Mouse (Mus musculus) layer of hippocampus, adult 9-10 months (tissue): ENCODE results near the gene Ttc7.
"Not testable (repeated sequence)": the region's sequence is repeated elsewhere in the genome, so short reads cannot be mapped to it uniquely, and the experiment has no call there.

Experiments
- DNase-seq: peaks from one replicate; pipeline ENCODE4 v3.0.0; 2022; ENCODE audit warnings: low spot score

Gene Ttc7

DNA sequence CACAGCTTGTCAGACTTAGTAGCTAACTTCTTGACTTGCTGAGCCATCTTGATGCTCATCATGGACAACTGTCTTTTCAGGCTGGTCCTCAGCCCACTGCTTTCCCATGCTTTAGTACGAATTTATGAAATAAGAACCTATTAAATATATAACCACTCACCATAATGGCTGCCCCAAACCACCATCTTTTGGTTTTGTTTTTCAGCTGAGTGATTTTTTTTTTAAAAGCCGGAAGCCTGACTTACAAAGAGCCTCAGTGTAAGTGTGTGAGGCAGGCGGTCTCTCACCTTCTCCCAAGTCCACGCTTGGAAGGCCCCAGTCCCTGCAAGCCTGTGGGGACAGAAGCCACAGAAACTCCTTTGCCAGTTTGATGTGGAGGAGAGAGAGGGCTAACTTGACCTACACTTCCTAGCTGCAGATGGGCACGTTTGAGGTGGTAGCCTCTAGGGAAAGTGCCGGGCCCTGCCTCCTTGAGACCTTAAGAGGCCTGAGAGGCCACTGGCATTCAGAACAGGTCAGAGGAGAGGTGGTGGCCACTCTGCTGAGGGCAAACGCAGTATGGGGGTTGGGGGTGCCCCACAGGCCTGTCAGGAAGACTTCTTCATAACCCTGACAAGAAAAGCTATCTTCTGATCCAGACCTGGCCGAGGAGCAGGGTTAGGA lies 3.9 kb downstream of the Ttc7 start:
- DNase-seq, result no peak

DNA sequence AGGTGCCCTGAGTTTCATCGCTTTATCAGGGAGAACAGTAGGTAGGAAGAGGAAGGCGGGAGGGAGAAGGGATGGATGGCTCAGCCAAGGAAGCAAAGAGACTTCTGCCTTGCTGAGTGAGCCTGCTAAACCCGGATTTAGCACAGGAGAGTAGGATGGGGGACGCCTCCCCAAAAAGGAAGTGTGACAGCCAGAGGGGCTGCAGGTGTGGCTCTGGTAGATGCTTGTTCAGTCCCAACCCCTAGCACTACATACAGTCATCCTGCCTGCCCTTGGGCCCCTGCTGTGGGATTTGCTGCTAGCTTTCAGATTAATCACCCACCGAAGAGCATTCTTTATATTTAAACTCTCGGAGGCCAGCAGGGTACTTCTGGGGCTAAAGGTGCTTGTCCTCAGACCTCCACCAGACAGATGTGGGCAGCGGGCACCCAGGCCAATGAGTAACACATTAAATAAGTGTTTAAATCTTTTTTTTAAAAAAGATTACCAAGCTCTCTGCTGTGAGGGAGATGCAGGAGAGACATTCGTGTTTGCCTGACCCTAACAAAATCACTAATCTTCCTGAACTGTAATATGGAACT lies 4.6 kb downstream of the Ttc7 start:
- DNase-seq, result no peak

DNA sequence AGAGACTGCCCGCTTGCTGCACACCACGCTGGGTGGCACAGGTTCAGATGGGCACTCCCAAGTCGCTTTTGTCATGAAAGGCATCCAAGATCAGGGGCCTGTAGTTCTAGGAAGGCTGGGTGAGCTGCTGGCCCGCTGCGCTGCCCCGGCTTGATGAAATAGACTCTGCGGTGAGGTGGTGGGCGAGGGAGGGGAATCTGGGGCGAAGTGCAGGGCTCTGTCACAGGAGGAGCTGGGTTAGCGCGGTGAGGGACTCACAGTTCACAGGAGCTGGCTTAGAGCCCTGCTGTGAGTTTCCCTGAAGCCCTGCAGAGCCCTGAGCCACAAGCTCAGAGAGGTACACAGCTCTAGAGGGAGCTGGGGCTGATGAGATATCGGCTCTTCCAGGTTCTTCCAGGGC lies 5.4 kb downstream of the Ttc7 start:
- DNase-seq, result no peak

DNA sequence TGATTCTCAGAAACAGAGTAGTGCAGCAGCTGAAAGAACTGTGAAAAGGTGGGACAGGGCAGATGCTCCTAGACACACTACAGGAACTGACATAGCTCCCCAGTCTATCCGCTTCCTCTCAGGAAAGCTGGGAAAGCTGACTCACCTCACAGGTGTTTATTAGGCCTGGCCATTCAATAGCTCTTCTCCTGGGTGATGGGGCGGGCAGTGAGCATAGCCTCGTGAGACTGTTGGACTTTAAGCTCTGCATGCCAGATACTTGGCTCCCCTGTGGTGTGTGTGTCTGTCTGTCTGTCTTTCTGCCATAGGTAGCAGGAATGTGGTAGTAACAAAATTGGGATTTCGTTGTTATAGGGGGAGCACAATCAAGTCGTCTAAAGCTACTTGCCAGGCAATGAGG lies 6.7 kb downstream of the Ttc7 start:
- DNase-seq, result no peak

DNA sequence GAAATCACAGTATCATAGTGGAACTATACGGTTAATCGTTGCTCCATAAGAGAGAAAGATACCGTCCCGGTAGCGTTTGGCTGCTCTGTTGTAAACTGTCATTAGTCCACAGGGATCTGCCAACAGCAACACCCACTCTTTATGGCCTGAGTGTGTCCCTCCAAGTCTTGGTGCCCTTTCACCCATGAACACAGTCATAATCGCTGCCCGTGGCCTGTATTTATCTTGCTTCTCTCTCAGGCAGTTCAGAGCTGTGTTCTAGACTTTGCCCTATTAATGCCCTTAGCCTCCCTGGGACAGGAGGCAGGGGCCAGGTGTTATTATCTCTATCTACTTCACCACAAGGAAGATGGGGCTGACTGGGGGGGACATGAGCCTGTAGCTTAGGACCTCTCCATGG lies 8.4 kb downstream of the Ttc7 start:
- DNase-seq, result no peak

DNA sequence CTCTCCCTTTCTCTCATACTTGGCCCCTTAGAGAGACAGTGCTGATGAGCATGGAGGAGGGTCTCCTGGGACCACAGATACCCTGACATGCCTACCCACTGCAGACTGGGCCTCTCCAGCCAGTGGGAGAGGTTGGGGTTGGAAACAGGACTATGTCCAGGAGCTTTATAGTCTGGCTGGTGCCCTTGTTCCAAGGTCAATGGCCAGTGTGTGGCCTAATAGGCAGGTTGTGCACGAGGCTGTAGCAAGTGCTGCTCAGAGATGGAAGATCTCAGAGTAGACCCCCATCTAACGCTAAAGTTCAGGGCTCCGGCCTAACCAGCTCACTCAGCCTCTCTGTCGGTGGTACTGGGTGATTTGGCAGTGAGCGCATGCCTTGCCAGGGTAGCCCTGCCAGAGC lies 9.1 kb downstream of the Ttc7 start:
- no peak for DNase-seq

DNA sequence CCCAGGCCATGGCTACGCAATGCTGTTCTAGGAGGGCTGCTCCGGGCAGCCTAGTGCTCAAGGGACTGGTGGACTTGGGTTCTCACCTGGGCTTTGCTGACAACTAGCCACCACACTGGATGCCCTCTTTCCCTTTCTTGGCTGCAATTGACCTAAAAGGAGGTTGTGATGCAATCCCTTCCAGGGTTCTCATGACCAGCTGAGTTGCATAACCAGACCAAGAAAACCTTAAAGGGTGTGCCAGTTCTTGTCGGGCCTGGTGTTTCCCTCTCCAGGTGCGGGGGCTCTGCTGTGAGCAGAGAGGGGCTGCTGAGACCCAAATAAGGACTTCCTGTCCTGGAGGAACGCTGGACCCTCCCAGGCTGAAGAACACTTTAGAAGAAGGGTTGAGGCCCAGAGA lies 10.4 kb downstream of the Ttc7 start:
- no peak for DNase-seq

DNA sequence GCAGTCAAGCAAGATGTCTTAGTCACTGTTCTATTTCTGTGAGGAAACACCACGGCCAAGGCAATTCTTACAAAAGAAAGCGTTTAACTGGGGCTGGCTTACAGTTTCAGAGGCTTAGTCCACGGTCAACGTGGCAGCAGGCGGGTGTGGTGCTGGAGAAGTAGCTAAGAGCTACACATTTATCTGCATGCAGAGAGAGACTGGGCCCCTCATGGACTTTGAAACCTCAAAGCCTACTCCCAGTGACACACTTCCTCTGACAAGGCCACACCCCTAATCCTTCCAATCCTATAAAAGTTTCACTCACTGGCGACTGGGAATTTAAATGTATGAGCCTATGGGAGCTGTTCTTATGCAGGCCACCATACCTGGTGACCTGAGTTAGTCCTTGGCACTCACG lies 13.1 kb downstream of the Ttc7 start:
- DNase-seq, result no peak

DNA sequence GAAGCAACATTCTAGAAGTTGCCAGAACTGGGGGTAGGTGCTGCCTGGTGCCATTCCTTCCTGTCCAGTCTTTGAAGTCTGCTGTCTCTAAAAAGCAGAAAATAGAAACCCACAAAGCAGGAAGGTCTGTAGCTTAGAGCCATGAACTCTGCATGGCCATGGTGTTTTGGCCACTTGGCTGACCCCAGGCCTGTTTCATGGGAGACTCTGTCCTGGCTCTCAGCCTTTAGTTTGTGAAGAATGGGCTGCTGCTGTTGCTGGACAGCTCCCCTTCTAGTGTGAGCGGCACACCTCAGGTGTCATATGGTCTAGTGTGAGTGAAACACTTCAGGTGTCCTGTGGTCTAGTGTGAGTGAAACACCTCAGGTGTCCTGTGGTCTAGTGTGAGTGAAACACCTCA lies 14.0 kb downstream of the Ttc7 start:
- not testable (repeated sequence) for DNase-seq

DNA sequence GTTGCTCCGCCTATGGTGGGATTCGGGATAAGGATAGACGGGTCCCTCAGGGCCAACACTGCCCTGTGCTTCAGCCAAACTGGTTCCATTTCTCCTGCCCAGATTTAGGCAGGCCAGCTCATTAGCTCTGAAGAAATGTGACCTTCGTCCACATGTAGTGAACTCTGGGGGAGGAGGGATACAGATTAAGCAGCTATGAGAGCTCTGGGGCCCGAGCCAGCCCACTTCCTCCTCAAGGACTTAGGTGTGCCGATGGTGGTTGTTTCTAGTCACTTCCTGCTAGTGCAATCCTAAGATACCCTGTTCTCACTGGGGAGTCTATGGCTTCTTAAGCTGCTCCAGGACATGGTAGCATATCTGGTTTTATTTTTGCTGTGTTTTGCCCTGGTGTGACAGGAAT lies 16.3 kb downstream of the Ttc7 start:
- DNase-seq, result no peak

DNA sequence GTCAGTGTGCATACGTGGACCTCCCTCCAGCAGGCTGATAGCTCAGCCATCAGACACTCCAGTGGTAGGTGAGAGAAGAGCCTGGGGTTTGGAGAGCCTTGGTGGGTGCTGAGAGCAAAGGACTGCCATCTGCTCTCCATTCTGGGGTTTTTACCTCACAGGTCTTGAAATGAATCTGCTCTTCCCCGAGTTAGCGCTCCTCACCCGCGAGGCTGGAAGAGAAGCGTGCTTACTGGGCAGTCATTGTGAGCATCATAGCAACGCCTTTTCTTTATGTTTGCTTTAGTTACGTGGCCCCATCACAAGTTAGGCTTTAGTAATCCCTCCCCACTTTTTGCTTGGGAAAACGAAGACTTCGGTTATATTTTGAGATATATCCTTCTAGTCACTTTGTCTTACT lies 17.7 kb downstream of the Ttc7 start:
- DNase-seq, result no peak

DNA sequence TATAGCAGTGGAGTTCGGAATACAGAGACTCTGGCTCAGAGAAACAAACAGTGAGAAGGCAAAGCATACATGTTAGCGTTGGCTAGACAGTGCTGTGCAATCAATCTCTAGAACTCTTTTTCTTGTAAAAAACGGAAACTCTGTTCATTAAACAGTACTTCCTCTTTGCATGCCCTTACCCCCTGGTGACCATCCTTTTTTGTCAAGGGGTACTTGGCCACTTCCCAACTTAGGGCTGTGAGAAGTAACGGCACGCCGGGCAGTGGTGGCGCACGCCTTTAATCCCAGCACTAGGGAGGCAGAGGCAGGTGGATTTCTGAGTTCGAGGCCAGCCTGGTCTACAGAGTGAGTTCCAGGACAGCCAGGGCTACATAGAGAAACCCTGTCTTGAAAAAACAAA lies 18.9 kb downstream of the Ttc7 start:
- DNase-seq, result not testable (repeated sequence)

DNA sequence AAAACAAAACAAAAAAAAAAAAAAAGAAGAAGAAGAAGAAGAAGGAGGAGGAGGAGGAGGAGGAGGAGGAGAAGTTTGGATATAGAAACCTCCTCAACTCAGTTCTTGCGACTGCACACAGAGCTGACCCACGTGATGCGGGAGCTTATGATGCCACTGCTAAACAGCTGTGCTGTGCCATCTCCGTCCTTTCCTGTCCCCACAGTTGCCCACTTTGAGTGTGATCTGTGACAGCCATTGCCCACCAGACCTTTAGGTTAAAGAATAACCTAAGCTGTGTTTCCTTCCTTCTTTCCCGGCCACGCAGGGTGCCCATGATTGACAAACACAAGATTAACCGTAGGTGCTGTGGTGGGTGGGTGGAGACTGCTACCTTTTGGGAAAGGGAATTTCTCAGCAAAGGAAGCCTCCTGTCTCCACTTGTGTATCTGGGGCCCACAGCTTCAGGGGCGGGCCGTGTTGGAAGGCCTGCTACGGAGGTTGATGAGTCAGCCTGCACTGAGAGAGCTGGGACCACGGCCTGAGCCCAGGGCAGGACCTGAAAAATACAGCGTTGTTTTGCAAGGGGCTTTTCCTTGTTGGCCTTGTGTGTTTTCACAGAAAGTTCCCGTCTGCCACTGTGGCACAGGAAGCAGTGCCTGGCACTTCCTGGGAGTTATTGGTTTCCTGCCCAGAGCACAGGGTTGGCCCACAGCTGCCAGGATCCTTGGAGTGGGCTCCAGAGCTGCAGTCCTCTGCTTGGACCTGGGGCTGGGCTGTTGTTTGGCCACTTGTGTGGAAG lies 19.5 kb downstream of the Ttc7 start:
- no peak for DNase-seq

DNA sequence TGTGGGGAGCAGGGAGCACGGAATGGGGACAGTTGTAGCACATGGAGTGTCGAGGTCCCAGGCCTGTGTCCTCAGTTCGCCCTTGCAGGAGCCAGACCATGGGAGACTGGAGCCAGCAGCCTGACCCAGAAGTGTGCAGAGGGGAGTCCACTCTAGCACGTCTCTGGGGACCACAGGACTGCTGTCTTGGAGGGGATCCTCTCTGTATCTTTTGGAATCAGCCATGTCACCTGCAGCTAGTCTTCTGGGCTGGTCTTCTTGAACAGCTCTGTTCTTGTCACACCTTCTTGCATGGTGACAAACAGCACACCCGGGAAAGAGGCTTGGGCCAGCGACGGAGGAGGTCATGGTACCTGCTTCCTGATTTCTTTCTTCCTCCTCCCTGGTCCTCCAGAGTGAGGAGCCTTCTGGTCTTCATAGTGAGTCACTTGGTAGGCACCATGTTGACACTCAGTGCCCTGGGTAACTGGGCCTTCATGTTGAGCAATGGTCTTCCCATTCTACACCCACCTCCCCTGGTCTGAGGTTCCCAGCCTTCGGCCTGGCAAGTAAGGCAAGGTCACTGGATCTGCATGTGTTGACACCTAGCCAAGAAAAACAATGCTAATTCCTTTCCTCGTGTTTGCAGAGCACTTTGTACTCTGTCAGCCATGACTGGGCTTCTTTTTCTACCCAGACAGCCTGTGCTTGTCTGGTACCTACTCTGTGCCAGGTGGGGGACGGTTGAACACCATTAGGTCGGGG lies 21.6 kb downstream of the Ttc7 start:
- DNase-seq, result no peak

DNA sequence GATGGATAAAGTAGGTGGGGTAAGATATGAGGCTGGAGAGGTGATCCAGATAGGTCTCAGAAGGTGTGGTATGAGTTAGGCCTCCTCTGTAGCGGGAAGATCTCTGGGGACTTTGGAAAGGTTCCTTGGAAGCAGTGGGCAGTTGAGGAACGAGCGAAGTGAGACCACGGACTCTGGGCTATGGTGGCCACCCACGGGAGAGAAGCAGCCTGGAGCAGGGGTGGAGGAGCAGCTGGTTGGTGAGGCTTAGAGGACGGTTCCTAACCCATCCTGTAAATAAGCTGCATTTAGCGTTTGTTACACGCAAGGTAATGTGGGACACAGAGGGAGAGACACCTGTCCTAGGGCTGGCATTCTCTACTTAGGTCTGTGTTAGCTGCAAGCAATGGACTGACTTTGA lies 22.4 kb downstream of the Ttc7 start:
- no peak for DNase-seq

DNA sequence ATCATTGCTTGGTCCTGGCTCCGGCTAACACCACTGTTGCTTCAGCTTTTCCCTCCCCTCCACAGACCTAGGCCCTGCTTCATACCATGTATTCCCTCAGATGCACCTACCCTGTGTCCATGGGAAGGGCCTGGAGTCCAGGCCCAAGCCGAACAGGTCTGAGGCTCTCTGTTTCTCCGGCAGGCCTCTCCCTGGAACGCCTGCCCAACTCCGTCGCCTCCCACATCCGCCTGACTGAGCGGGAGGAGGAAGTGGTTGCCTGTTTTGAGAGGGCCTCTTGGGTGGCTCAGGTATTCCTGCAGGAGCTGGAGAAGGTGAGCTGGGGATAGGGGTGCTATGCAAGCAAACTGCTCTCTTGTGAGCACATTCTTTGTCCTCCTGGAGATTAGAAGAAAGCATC lies 24.1 kb downstream of the Ttc7 start:
- no peak for DNase-seq

DNA sequence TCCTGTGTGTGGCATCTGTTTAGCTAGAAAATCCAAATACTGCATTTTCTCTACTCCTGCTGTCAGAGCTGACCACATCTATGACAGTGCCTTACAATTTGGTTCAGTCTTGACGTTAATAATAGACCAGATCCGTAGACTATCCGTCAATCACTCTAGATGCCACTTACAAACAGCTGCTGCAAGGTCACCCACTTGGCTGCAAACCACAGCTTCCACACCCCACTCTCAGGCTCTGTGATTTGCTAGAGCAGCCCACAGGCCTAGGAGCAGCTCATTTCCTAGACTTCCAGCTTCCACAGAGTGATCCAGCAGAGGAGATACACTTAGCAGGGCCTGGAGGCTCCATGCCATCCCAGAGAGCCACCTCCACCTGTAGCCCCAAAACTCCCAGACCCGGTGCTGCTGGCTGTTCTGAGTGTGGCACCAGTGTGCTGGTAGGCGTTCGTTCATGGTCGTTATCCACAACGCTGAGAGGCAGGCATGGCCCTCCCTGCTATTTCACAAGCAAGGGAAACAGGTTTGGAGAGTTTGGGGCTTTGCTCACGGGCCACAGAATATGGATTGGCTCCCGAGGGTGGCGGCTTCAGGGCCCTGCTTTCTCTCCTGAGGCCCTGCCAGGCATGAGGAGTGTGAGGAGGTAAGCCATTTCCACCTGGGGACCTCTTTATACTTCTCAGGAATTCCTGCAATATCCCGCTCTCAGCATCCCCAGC lies 26.5 kb downstream of the Ttc7 start:
- no peak for DNase-seq

DNA sequence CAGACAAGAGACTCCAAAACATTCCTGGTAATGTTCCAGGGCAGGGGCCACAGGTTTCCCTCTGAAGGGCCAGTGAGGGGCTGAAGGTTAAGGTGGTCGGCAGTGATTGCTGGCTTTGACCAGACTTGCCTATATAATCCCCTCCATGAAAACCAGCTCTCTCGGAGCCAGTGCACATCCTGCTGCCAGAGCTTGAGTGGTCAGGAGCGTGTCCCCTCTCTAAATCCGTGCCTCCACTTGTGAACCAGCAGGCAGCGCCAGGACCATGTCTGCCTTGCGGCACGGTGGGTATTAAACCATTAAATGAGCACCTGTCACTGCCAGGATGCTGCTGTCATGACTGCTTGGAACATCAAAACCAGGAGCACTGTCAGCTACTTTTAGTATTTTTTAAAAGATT lies 27.8 kb downstream of the Ttc7 start:
- no peak for DNase-seq

DNA sequence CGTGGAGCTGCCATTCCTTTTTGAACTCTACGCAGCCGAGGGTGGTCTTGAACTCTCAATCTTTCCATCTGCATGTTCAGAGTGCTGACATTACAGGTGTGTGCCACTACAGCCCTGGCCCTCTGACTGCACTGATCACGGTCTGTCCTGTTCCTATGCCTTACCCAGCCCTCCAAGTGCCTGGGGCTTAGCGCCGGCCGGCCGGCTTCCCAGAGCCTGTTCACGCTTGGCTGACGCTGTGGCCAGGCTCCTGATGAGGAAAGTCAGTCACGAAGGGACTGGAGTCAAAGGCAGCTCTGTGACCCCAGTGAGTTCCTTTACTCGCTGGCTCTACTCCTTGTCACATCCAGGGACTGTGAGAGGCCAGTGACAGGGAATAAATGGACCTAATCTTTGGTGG lies 29.7 kb downstream of the Ttc7 start:
- DNase-seq, result no peak

DNA sequence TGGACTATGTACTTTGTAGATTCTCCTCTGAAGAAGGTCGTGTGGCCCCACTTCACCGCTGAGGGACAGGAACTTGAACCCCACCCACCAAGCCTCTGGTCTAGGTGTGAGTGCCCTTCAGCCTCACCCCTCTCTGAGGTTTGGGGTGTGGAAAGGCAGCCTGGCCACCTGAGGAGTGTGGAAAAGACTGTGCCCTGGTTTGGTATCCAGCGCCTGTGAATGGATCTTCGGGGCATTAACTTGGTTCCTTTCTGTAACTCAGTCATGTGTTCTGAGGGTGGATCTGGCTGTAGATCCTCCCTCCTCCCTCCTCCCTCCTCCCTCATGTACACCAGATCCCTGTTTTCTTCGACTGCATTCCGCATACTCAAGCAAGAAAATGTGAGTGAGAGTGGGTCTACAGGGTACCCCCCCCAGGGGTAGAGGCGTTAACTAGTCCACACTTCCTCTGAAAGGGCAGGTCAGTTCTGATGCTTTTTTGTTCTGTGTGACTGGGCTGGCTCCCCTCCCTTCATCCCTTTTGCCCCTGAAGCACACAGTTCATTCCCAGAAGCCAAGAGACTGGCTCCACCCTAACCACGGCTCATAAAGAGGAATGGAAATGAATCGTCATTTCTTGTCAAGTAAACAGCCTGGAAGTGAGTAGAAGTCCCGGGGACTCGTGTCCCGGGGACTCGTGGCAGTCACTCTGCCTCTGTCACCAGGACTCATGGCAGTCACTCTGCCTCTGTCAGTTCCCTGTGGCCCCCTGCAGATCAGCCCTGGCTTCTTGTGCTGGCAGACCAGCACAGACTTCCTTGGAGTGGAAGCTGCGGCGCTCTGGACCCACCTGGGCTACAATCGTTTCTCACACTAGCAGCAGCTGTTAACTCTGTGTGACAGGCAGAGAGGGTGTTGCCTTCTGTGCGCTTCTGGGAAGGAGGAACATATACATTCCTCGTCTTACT lies 30.5 kb downstream of the Ttc7 start:
- no peak for DNase-seq

DNA sequence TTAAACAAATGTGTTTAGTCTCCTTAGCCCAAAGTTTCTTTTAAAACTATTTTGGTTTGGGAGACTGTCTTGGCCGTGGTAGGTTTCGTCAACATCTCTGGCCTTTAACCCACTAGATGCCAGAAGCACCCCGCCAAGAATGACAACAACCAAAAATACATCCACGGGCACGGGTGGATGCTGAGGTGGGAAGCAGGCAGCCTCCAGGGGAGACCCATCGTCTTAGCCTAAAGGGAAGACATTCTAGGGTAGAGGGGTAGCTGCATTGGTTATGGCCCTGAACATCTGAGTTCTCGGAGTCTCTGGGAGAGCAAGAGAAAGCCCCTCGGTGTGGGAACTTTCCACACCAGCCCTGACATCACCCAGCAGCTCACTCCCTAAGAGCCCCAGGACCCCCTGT lies 31.4 kb downstream of the Ttc7 start:
- DNase-seq, result no peak
